Mouse (Mus musculus) telencephalon, adult 2 months (tissue): Measurements from ENCODE around the gene Frs3.

Experiments
- DNase-seq: peaks from one replicate; pipeline ENCODE4 v3.0.0-alpha.2; 2011; ENCODE audit warnings: low read depth, low spot score

Gene Frs3

DNA sequence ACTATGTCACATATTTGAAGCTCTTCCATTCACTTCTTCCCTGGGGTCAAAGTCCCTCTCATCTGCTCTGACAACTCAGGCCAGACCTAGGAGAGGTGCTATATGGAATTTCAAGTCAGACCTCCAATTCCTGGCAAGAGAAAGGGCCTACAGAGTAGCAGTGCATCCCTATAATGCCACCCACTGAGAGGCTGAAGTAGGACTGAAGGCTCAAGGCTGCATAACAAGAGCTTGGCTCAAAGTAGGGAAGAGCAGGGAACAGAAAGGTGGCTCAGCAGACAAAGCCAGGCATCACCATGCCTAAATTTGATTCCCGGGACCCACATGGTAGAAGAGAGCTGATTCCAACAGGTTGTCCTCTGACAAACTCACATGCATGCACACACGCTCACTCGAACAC is 2.8 kb downstream of the Frs3 start:
- no peak for DNase-seq

DNA sequence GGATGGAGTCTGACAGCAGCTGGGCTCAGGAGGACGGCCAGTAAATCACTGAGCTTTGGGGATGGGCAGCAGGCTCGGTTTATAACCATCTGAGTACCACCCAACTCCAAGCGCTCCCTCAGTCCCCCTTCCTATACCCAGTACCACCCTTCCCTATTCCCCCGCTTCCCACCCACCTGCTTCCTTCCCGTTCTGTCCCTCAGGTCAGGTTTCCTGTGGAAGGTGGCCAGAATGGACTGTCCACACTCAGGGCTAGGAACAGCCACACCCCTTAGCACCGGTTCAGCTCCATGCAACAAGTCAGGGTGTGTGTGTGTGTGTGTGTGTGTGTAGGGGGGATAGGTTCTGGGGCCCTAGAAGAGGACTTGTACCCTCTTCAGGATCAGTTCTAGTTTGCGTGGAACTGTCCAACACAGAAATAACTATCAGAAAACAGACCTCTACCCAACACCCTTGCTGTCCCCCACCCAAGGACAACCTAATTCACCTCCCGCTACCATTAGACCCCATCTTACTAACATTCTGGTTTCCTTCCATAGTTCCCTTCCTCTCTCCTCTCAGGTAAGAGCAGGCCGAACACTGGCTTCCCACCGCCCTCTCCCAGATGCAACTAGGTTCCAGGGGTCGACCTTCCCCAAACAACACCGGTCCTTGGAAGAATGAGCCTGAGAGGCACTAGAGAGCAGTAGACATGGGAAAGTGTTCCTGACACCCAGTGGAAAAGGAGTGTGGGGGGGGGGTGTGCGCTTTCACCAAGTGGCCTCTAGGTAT is 5.0 kb downstream of the Frs3 start:
- no peak for DNase-seq

DNA sequence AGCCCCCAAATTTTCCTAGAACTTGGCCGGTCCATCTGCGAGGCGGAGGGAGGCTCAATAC is 5.4 kb downstream of the Frs3 start, which contains the start of gene Gm21981:
Gene Gm21981, minus strand, starts transcription at position 14 of the 61 bp plus-strand sequence.
- no peak for DNase-seq

DNA sequence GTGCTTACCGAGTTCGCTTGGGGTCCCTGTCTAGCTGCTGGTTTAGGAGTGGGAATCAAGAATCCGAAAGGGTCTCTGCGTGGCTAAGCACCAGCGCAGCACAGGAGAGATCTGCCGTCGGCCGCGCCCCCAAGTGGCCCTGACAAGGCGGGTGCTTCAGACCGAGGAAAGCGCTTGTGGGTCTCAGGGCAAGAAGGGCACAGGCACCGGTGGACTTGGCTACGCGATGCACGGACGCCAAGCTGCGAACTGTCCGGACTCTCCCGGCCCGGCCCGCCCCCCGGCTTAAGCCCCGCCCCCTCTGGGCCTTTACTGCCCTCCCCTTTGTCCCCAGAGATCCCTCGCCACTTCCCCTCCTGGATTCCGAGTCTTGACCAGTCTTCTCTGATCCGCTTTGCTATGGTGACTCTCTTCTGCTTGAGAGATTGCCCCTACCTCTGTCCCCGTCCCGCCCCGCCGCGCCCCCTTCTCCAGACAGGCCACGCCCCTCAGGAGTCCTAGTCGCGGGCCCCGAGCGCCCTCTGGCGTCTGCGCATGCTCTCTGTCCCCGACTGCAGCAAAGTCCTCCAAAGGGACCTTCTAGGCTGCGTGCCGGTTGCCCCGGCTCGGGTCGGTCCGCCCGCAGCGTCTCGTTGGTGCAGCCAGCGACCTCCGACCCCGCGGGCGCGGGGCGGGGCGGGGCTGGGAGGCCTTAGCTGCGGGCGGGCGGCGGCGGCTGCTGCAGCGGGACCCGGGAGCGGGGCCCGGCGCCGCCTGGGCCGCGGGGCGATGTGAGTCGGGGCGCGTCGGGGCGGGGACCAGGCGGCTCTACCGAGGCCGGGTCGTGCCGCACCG is 5.9 kb downstream of the Frs3 start, which contains the start of gene Prickle4:
Gene Prickle4, minus strand, starts transcription at position 234 of the 834 bp plus-strand sequence.
- DNase-seq, result peak; percentile 89

DNA sequence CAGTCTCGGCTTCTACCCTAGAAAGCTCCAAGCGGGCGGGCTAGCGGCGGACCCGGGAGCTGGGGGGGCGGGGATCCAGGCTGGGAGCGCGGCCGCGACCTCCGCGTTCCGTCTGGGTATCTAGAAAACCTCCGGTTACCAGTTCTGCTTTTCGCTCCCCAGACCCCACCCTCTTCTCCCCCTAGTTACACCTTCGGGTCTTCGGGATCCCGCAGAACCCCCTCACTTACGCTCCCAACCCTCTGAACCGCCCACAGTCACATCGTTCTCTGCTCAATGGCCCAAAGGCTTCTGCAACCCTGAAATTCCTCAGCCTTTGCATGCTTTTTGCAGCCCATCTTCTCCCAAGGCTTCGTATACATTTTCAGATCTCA is 6.5 kb downstream of the Frs3 start:
- DNase-seq, result no peak

DNA sequence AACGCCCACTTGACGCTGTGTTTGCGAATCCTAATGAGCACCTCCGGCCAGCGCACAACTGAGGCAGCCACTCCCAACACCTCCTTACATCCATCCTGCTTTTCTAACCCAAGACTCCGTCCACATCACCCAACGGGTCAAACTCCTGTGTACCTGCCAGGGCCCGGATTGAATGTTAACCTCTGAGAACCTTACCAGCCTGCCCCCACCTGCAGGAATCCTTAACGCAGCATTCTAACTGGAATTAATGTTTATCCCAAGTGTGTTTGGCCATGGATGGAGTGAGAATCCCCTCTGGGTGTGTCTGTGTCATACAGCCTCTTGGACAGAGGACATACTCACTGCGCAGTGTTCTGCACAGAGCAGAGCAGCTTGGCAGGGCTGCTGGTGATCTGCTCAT is 9.3 kb downstream of the Frs3 start:
- DNase-seq, result no peak

DNA sequence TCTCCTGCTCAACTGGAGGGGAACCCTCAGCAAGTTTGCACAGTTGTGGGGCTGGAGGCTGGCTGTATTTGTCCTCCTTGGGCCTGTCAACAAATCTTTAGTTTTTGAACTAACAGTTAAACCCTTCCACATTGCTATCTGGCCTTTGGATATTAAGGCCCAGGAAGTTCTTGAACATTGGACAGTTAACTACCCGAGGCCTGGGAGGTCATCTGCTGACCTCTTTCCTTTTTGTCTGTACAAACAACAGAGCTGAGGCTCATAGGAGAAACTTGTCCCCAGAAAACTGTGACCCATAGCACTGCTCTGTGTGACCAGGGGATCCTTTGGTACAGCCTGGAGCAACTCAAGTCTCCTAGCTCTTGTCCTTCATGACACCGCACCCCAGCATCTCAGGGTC is 10.2 kb downstream of the Frs3 start:
- DNase-seq, result no peak

DNA sequence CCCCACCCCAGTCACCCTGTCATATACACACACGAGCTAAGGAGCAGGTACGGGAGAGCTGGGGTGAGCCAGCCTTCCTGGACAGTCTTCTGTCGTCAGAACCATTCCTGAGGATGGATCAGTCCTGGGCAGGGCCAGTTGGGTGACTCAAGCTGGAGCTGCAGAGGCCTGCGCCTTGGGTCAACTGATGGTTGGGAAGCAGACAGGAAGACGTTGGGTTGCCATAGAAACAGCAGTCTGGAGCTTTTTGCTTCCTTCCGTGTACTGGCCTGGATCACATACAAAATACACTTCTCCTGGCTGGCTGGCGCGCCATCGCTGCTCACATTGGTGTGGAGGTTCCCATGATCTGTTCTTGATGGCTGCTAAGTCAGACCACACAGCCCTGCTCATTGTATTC is 13.0 kb downstream of the Frs3 start:
- no peak for DNase-seq

DNA sequence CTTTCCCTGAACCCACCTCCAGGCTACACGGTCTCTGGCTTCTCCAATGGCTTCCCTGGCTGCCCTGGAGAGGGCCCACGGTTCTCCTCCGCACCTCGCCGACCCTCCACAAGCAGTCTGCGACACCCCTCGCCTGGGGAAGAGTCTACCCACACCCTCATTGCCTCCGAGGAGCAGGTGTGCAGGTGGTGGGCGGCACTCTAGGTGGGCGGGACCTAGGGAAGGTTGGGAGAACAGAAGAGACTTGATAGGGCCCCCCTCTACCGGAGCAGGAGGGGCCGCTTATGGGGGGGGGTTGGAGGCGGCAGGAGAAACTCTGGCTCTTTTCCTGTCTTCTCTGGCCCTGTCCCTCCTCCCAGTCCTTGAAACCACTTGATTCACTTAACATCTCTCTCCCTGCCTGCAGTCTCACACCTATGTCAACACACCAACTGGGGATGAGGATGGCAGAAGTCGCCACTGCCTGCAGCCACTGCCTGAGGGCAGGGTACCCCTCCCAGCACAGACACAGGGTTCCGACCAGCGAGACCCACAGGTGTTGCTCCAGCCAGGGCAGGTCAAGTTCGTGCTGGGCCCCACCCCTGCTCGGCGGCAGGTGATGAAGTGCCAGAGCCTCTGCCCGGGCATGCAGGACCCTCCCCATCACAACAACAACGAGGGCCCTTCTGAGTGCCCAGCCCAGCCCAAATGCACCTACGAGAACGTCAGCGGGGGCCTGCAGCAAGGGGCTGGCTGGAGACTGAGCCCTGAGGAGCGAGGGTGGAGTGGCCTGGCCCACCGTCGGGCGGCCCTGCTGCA is 13.9 kb downstream of the Frs3 start:
- no peak for DNase-seq

DNA sequence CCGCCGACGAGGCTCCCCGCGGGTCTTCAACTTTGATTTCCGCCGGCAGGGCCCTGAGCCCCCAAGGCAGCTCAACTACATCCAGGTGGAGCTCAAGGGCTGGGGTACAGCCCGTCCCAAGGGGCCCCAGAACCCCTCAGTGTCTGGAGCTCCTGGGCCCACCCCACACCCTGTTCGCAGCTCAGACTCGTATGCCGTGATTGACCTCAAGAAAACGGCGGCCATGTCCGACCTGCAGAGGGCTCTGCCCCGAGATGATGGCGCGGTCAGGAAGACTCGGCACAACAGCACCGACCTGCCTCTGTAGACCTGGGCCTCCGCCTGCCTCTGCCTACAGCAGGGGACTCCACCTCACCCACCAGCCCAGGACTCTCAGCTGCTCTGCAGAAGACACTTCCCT is 14.7 kb downstream of the Frs3 start:
- DNase-seq, result no peak

DNA sequence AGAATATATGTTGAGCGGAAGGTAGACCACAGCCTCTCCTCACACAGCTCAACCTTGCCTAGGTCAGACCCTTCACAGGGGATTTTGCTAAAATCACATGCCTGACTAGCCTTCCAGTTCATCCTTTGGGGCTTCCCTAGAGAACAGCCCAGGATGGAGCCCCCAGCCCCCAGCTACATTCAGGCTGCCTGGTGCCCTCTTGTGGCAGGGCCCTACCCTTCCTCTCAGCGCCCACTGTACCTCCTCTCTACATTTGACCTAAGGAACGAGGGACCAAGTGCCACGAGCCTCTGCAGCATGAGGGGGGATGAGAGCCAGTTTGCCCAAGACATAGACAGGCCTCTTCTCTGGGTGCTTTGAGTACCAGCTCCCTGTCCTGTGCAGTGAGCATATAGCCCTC is 15.9 kb downstream of the Frs3 start:
- DNase-seq, result no peak

DNA sequence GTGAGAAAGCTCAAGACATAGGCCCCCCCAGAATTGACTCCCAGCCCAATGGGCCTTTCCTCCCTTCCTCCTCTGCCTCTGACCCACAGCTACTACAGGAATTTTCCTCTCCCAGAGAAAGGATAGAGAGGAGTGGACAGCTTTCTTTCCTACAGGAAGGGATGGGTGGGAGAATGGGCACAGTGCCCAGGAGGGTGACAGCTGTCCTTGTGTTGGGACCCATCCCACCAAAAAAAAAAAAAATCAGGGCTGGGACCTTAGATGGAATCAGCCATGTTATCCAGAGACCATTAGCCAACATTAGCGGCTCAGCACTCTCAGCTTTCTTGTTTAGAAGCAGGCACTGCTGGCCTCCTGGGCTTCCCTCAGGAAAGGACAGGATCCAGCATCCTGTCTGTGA is 17.4 kb downstream of the Frs3 start:
- DNase-seq, result no peak

DNA sequence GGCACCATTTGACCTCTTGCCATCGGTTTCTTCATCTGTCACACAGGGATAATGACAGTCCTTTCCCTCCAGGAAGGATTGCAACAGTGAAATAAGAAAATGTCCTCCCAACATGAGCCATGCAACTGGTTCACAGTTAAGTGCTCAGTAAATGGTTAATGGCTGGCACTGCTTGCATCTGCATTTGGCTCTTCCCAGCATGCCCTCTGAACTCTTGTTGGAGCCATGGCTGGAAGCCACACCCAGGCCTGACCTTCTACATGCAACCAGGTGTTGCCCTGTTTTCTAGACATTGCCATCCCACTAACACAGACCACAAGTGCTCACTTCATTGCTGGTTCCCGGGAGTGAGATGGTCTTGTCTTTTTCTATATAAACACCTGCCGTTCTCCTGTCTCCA is 19.1 kb downstream of the Frs3 start:
- DNase-seq, result no peak

DNA sequence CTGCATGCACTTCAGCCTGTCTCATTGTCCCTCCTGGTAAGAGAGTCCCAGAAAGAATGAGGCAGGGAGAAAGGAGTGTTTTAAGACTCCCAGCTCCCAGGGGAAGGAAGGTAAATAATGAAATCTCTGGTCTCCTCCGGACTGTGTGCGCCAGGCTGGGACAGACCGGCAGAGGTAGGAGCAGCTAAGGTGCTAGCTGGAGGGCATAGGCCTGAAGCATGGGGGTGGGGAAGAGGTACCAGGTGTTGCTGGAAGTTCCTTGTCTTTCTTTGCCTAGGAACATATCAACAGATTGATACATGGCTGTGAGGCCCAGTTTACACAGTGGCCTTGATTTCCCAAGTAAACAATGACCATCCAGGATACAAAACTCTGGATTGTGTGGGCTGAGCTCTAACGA is 20.1 kb downstream of the Frs3 start:
- DNase-seq, result no peak

DNA sequence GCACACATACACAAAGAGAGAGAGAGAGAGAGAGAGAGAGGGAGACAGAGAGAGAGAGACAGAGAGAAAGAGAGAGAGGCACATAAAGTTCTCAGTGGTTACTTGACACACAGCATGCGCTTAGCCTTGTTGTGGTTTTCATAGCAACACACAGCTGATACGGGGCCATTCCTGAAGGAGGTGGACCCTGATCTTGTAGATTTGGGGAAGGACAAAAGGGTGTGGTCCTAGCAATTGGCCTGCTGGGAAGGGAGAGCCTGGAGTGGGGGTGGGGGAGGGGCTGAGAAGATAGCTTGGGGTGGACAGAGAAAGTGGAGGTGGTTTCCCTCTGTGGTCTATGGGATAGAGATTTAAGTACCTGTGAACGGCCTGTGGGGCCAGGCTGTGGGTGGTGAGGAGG is 21.2 kb downstream of the Frs3 start:
- DNase-seq, result no peak

DNA sequence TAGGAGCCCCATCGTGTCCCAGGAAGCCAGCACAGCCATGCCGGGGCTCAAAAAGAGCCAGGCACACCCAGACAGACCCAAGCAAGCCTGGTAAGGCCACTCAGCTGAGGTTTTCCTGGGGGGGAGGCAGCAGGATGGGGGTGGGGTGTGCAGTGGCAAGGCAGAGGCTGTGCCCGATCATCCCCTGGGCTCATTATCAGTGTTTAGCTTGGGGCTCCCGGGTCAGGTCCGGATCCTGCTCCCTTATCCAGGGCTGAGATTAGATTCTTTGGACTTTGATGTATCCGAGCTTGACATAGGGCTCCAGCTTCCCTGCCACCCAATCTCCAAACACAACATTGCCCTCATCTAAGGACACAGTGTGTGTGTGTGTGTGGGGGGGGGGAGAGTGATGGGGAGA is 23.1 kb downstream of the Frs3 start:
- DNase-seq, result no peak

DNA sequence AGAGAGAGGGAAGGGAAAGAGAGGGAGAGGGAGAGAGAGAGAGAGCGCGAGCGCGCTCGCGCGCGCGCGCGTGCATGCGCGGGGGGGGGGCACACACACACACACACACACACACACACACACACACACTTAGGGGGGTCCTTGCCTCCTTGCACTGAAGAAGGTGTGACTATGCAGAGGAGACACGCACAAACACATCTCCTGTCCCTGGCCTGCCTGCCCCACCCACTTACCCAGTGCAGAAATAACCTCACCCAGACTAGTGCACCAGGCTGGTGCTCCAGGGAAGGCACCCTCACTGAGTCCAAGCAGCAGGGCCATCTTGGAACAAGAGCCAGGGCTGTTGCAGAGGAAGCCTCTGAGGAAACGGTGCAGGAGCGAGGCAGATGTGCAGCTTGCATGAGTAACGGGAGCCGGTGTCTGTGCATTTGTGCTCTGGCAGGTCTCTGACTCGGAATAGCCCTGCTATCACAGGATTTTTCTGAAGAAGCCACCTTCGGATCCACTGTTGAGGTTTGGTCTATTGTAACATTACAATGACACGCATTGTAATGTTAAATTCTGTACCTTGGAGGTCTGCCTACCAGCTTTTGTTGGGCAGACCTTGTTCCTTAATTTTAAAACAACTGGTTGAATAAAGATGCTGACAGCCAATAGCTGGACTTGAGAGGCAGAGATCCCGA is 24.2 kb downstream of the Frs3 start:
- no peak for DNase-seq

DNA sequence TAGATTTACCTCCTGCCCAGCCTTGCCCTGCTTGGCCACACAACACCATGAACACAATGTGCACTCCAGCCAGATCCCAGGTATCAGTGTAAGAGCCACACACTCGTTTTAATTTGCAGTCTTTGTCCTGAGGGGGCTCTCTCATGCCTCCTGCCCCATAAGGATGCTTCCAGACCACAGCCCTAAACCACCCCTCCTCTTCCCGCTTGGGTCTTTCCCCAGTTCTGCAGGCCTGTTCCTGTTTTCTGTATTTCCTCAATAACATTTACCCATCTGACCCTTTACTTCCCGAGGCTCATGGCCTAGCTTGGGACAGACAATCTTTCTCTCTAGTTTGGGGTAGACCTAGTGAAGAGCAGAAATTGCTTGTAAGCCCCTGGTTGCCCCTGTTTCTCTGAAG is 26.2 kb downstream of the Frs3 start:
- DNase-seq, result no peak

DNA sequence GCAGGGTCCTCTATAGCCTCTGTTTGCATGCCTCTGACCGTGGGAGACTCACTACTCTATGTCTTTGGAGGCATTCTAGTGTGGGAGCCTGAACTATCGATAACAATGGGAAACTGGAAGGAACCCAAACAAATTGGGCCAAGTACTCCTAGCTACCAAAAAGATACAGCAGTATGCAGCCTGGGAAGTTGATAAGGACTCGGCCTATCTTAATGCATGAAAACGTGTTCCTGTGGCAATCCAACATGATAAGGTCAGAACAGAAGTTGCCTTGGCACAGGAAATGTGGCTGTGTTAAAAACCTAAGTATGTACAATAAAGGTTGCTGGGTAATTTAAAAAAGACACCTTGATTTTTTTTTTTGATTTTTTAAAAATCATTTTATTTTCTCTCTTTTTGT is 32.4 kb downstream of the Frs3 start:
- no peak for DNase-seq

DNA sequence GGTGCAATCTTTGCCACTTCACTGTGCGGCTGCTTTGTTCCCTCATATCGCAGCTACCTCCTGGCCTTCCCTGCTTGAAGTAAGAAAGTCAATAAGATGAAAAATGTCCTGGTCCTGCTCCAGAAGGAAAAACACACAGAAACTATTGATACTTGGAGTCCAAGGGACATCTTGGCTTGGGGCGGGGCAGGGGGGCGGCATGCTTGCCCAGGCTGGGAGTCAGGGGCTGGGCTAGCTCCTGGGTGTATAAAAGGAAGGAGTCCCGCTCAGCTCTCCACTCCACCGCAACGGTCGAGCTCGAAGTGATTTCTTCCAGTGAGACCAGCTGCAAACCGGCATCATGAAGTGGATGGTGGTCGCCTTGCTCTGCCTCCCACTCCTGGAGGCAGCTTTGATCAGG is 37.7 kb downstream of the Frs3 start, which contains the start of gene Pgc:
Gene Pgc, plus strand, starts transcription at position 277 of the 400 bp plus-strand sequence.
- no peak for DNase-seq

DNA sequence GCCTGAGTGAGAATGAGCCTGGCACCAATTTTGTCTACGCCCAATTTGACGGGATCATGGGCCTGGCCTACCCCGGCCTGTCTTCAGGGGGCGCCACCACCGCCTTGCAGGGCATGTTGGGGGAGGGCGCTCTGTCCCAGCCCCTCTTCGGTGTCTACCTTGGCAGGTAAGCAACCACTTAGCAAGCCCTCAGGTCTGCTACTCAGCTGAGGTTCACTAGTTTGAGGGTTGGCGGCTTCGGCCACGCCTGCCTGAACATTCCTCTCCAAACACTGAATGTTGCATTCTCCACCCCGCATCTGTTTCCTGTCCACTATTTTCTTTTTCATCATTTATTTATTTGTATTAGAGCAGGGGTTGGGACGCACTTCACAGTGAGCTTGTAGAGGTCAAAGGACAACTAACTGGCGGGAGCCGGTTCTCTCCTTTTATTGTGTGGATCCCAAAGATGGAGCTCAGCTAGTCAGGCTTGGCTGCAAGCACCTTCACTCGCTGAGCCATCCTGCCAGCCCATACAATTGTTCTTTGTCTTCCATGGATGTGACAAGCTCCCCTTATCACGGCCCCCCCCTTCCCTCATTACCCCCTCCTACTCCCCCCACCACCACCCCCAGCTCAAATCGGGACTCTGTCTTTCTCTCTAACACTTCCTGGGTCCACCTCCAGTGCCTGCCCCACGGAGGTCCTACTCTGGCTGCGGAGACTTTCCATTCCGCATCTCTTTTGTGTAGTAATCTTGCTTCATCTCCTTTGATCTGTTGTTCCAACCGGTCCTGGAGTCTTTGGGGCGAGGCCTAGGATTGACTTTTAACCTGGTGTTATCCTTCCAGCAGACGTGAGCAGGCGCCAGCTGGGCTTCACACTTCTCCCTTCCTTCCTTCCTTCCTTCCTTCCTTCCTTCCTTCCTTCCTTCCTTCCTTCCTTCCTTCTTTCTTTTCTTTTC is 42.1 kb downstream of the Frs3 start:
- no peak for DNase-seq
